Mouse (Mus musculus) liver, postnatal 0 days (tissue): ENCODE data around the gene Stag1. TPM values are rescaled to one million over a fixed set of nuclear protein-coding genes. Genes with fewer than 3 reads are reported as not detected.

Experiments used
- ATAC-seq: fragments of 200-750 bp; cut with Nextera tagmentation; 2 replicates; pipeline ENCODE4 v1.8.0; 2017; ENCODE audit warnings: mild to moderate bottlenecking, moderate library complexity
- DNase-seq: peaks from one replicate; pipeline ENCODE4 v3.0.0-alpha.2; 2016
- H3K27ac ChIP-seq: fragments of 300-500 bp; sonication (generic); 2 replicates; pipeline ENCODE4 v1.5.1; 2014; ENCODE audit warnings: antibody characterized with exemption, moderate library complexity, mild to moderate bottlenecking, low read depth
- H3K27me3 ChIP-seq: fragments of 300-500 bp; sonication (generic); 2 replicates; pipeline ENCODE4 v1.6.1; 2014; ENCODE audit warnings: low read length, control low read depth, mixed read lengths; ENCODE audit not compliant: insufficient read depth
- H3K36me3 ChIP-seq: fragments of 300-500 bp; sonication (generic); replicated peaks from 2 replicates; pipeline ENCODE4 v1.6.1; 2014; ENCODE audit warnings: mild to moderate bottlenecking, control low read depth, low read length, moderate library complexity, mixed read lengths; ENCODE audit not compliant: insufficient read depth
- H3K4me1 ChIP-seq: fragments of 300-500 bp; sonication (generic); 2 replicates; pipeline ENCODE4 v1.6.1; 2014; ENCODE audit warnings: antibody characterized with exemption, mild to moderate bottlenecking, control low read depth; ENCODE audit not compliant: insufficient read depth
- H3K4me2 ChIP-seq: fragments of 300-500 bp; sonication (generic); 2 replicates; pipeline ENCODE4 v1.6.1; 2014; ENCODE audit warnings: low read depth, mild to moderate bottlenecking, low read length, moderate library complexity, mixed read lengths
- H3K4me3 ChIP-seq: fragments of 300-500 bp; sonication (generic); 2 replicates; pipeline ENCODE4 v1.5.1; 2014; ENCODE audit warnings: low read depth, low read length
- H3K9ac ChIP-seq: fragments of 300-500 bp; sonication (generic); replicated peaks from 2 replicates; pipeline ENCODE4 v1.6.1; 2014; ENCODE audit warnings: mild to moderate bottlenecking, moderate library complexity
- H3K9me3 ChIP-seq: fragments of 300-500 bp; sonication (generic); 2 replicates; pipeline ENCODE4 v1.6.1; 2016; ENCODE audit warnings: mild to moderate bottlenecking, control low read depth, low read length, mixed read lengths
- CTCF ChIP-seq: sonication (generic); IDR thresholded peaks from 2 replicates; pipeline ENCODE4 v1.5.1; 2016; ENCODE audit warnings: antibody characterized with exemption, low read depth
- EP300 ChIP-seq: IDR thresholded peaks from 2 replicates; pipeline ENCODE4 v1.6.1; 2016; ENCODE audit warnings: antibody characterized with exemption, low read depth, mild to moderate bottlenecking
- WGBS: fragments of 180-500 bp; shearing (Covaris S2); extraction: QIAGEN DNeasy Blood & Tissue Kit; methylation state at CpG from one replicate; pipeline ENCODE4 v1.1.7; 2014; ENCODE audit not compliant: insufficient replicate concordance; 5-methylcytosine and 5-hydroxymethylcytosine counted together
- polyA plus RNA-seq: library from polyadenylated mRNA; unstranded; fragments of >200 nt; fragmentation: Nextera tagmentation; extraction: Ambion mirVana; gene quantifications from 2 replicates; pipeline ENCODE4 v1.2.1, GENCODE M21; 2015

Stag1 gene
- 17.3 and 20.4 TPM in 2 replicates for polyA plus RNA-seq

GRCm38 (mm10) chr9:100597546-100597945, at the start of gene Stag1:
Gene Stag1, plus strand, starts transcription at chr9:100597798.
- no peak within 1 kb of the TSS for H3K9ac ChIP-seq
- no peak within 1 kb of the TSS; the same call in 1 of the 2 replicates for H3K27ac ChIP-seq
- TF ChIP-seq EP300 (no peak), CTCF (no peak)
- H3K4me3 ChIP-seq: no peak within 1 kb of the TSS
- H3K4me1 ChIP-seq: no peaks in the 10 kb centered on the region
- DNase-seq (no peak), ATAC-seq (no peak)
- no peak within 1 kb of the TSS for H3K4me2 ChIP-seq
- no peaks in the 10 kb centered on the region for H3K9me3 ChIP-seq
- H3K36me3 ChIP-seq: no peaks in the 10 kb centered on the region
- 81% methylated on average over 8 of the region's 8 CpGs for WGBS
- H3K27me3 ChIP-seq: no peaks in the 10 kb centered on the region

GRCm38 (mm10) chr9:100548313-100548712, 49.3 kb upstream of the Stag1 start:
- TF ChIP-seq EP300 (no peak), CTCF (peak; percentile 73)
- no peaks in the 10 kb centered on the region for H3K27me3 ChIP-seq
- peak; percentile 40 for DNase-seq

GRCm38 (mm10) chr9:100555686-100556085, 41.9 kb upstream of the Stag1 start:
- no peak overlapping the region for H3K4me3 ChIP-seq
- TF ChIP-seq CTCF (no peak), EP300 (no peak)
- H3K27ac ChIP-seq: no peak overlapping the region
- H3K4me1 ChIP-seq: no peaks in the 10 kb centered on the region
- DNase-seq (no peak), ATAC-seq (no peak)
- H3K9me3 ChIP-seq: no peaks in the 10 kb centered on the region
- H3K36me3 ChIP-seq: no peaks in the 10 kb centered on the region
- H3K9ac ChIP-seq: no peak overlapping the region
- no peak overlapping the region for H3K4me2 ChIP-seq
- no peaks in the 10 kb centered on the region for H3K27me3 ChIP-seq
- WGBS: 72% methylated on average over 5 of the region's 5 CpGs

More at GRCm38 (mm10) chr9:100548313-100548712, 49.3 kb upstream of the Stag1 start:
- ATAC-seq: no peak
- no peak overlapping the region for H3K4me2 ChIP-seq
- no peak overlapping the region for H3K9ac ChIP-seq
- H3K4me1 ChIP-seq: peaks cover 7% of the 10 kb centered on the region; the same call in 1 of the 2 replicates
- H3K36me3 ChIP-seq: no peaks in the 10 kb centered on the region
- WGBS: 79% methylated on average over 2 of the region's 2 CpGs
- H3K27ac ChIP-seq: no peak overlapping the region
- H3K4me3 ChIP-seq: no peak overlapping the region
- peaks cover 7% of the 10 kb centered on the region for H3K9me3 ChIP-seq

- no peaks in the 10 kb centered on the region for H3K4me1 ChIP-seq
- no peak for ATAC-seq
- no peak overlapping the region for H3K27ac ChIP-seq
- no peak for DNase-seq
- H3K27me3 ChIP-seq: no peaks in the 10 kb centered on the region
- no peak overlapping the region for H3K4me3 ChIP-seq
- H3K4me2 ChIP-seq: no peak overlapping the region
- TF ChIP-seq EP300 (no peak), CTCF (no peak)
- no peaks in the 10 kb centered on the region for H3K9me3 ChIP-seq
- 72% methylated on average over 4 of the region's 4 CpGs for WGBS
- H3K9ac ChIP-seq: no peak overlapping the region
- H3K36me3 ChIP-seq: no peaks in the 10 kb centered on the region
Measured at GRCm38 (mm10) chr9:100558023-100558573, 39.5 kb upstream of the Stag1 start.

- H3K9me3 ChIP-seq: no peaks in the 10 kb centered on the region
- H3K4me2 ChIP-seq: no peak overlapping the region
- H3K4me3 ChIP-seq: no peak overlapping the region
- no peak for TF ChIP-seq EP300
- no peak for TF ChIP-seq CTCF
- H3K9ac ChIP-seq: no peak overlapping the region
- ATAC-seq (no peak), DNase-seq (no peak)
- H3K27ac ChIP-seq: no peak overlapping the region
- no peaks in the 10 kb centered on the region for H3K36me3 ChIP-seq
- H3K4me1 ChIP-seq: no peaks in the 10 kb centered on the region
- H3K27me3 ChIP-seq: no peaks in the 10 kb centered on the region
Measured at GRCm38 (mm10) chr9:100558991-100559390, 38.6 kb upstream of the Stag1 start.

GRCm38 (mm10) chr9:100560251-100560890, 37.2 kb upstream of the Stag1 start:
- no peak overlapping the region for H3K27ac ChIP-seq
- no peaks in the 10 kb centered on the region for H3K4me1 ChIP-seq
- H3K9ac ChIP-seq: no peak overlapping the region
- ATAC-seq (no peak), DNase-seq (no peak)
- WGBS: 80% methylated on average over 10 of the region's 10 CpGs
- H3K27me3 ChIP-seq: no peaks in the 10 kb centered on the region
- no peaks in the 10 kb centered on the region for H3K9me3 ChIP-seq
- no peak overlapping the region for H3K4me3 ChIP-seq
- TF ChIP-seq CTCF (no peak), EP300 (no peak)
- H3K36me3 ChIP-seq: no peaks in the 10 kb centered on the region
- H3K4me2 ChIP-seq: no peak overlapping the region
